Mouse (Mus musculus) kidney, embryonic 16.5 days (tissue): Measurements from ENCODE around the gene Odf3. TPM values are rescaled to one million over a fixed set of nuclear protein-coding genes. Genes with fewer than 3 reads are reported as not detected.

Source experiments
- ATAC-seq: fragments of 200-750 bp; cut with Nextera tagmentation; 2 replicates; pipeline ENCODE4 v1.8.0; 2017; ENCODE audit warnings: moderate TSS enrichment; ENCODE audit not compliant: low FRiP score, low TSS enrichment
- H3K27ac ChIP-seq: fragments of 300-500 bp; sonication (generic); 2 replicates; pipeline ENCODE4 v1.5.1; 2014; ENCODE audit warnings: low read length
- H3K27me3 ChIP-seq: fragments of 300-500 bp; sonication (generic); 2 replicates; pipeline ENCODE4 v1.6.1; 2014; ENCODE audit warnings: low read length, control low read depth, mixed read lengths; ENCODE audit not compliant: insufficient read depth
- H3K36me3 ChIP-seq: fragments of 300-500 bp; sonication (generic); 2 replicates; pipeline ENCODE4 v1.6.1; 2014; ENCODE audit warnings: low read length, control low read depth, mixed read lengths; ENCODE audit not compliant: insufficient read depth
- H3K4me1 ChIP-seq: fragments of 300-500 bp; sonication (generic); 2 replicates; pipeline ENCODE4 v1.6.1; 2014; ENCODE audit warnings: low read length, control low read depth, mixed read lengths; ENCODE audit not compliant: insufficient read depth
- H3K4me2 ChIP-seq: fragments of 300-500 bp; sonication (generic); replicated peaks from 2 replicates; pipeline ENCODE4 v1.6.1; 2014; ENCODE audit warnings: low read depth, low read length
- H3K4me3 ChIP-seq: fragments of 300-500 bp; sonication (generic); 2 replicates; pipeline ENCODE4 v1.5.1; 2014; ENCODE audit warnings: mild to moderate bottlenecking, low read length
- H3K9ac ChIP-seq: fragments of 300-500 bp; sonication (generic); replicated peaks from 2 replicates; pipeline ENCODE4 v1.6.1; 2014; ENCODE audit warnings: low read length
- H3K9me3 ChIP-seq: fragments of 300-500 bp; sonication (generic); 2 replicates; pipeline ENCODE4 v1.6.1; 2016; ENCODE audit warnings: low read length, control low read depth
- WGBS: fragments of 180-500 bp; shearing (Covaris S2); extraction: QIAGEN DNeasy Blood & Tissue Kit; methylation state at CpG from one replicate; pipeline ENCODE4 v1.1.7; 2014; 5-methylcytosine and 5-hydroxymethylcytosine counted together
- polyA plus RNA-seq: library from polyadenylated mRNA; unstranded; fragments of >200 nt; fragmentation: Nextera tagmentation; extraction: Ambion mirVana; gene quantifications from 2 replicates; pipeline ENCODE4 v1.2.1, GENCODE M21; 2015

Odf3 gene
- 0.12 TPM in 1 of 2 replicates, not detected in the other for polyA plus RNA-seq

- Histone ChIP-seq H3K4me2 (no peak within 1 kb of the TSS), H3K27me3 (peaks cover 2% of the 10 kb centered on the region; the same call in 1 of the 2 replicates), H3K9me3 (no peaks in the 10 kb centered on the region), H3K4me3 (no peak within 1 kb of the TSS), H3K27ac (no peak within 1 kb of the TSS), H3K4me1 (0 out of 2 replicates have a peak, but pooled peaks cover 2% of the 10 kb centered on the region), H3K36me3 (peaks cover 16% of the 10 kb centered on the region), H3K9ac (0 out of 2 replicates have a peak within 1 kb of the TSS, but pooled peaks have one; percentile 5)
- no peak for ATAC-seq
- 63% methylated on average over 11 of the region's 11 CpGs for WGBS
These were observed at the start of gene Odf3 for GRCm38 (mm10) chr7:140847755-140848580. Gene Odf3 (plus strand): TSS chr7:140847805.

GRCm38 (mm10) chr7:140798212-140798611, 49.4 kb upstream of the Odf3 start:
- H3K4me2 ChIP-seq, result no peak overlapping the region
- WGBS, result 66% methylated on average over 2 of the region's 2 CpGs
- H3K27me3 ChIP-seq, result no peaks in the 10 kb centered on the region
- H3K4me3 ChIP-seq, result no peak overlapping the region
- ATAC-seq, result 0 out of 2 replicates have a peak, but pooled peaks have one; percentile 39
- H3K9me3 ChIP-seq, result no peaks in the 10 kb centered on the region
- H3K36me3 ChIP-seq, result no peaks in the 10 kb centered on the region
- no peaks in the 10 kb centered on the region for H3K4me1 ChIP-seq
- no peak overlapping the region for H3K27ac ChIP-seq
- H3K9ac ChIP-seq, result no peak overlapping the region

GRCm38 (mm10) chr7:140802629-140803028, 45.0 kb upstream of the Odf3 start:
- Histone ChIP-seq H3K27me3 (no peaks in the 10 kb centered on the region), H3K9me3 (no peaks in the 10 kb centered on the region), H3K4me1 (no peaks in the 10 kb centered on the region), H3K4me2 (no peak overlapping the region), H3K27ac (no peak overlapping the region), H3K4me3 (no peak overlapping the region), H3K36me3 (no peaks in the 10 kb centered on the region), H3K9ac (no peak overlapping the region)
- WGBS, result 18% methylated on average over 6 of the region's 6 CpGs
- ATAC-seq, result peak; percentile 60; the same call in 1 of the 2 replicates

DNA sequence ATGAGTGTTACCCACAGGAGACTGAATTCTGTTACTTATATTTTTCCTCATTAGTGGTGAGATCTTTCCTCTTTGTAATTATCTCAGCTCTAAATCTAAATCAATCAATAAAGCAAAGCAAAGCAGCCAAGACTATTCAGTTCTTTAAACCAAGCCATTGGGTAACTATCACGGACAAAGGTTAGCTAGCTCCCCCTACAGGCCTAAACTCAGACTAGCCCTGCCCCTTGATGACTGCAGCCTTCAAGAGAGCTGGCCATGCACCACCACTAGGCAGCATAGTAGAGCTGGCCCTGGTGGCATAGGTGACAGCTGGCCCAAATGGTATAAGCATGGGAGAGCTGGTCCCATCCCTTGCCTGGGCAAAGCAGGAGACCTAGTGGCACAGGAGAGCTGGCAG, 41.9 kb upstream of the Odf3 start:
- H3K4me1 ChIP-seq, result no peaks in the 10 kb centered on the region
- H3K9ac ChIP-seq, result no peak overlapping the region
- no peak overlapping the region for H3K4me2 ChIP-seq
- no peak overlapping the region for H3K4me3 ChIP-seq
- peak; percentile 39; the same call in 1 of the 2 replicates for ATAC-seq
- no peaks in the 10 kb centered on the region for H3K27me3 ChIP-seq
- no peak overlapping the region for H3K27ac ChIP-seq
- H3K9me3 ChIP-seq, result no peaks in the 10 kb centered on the region
- 16% methylated on average over 1 of the region's 1 CpGs for WGBS
- H3K36me3 ChIP-seq, result no peaks in the 10 kb centered on the region

DNA sequence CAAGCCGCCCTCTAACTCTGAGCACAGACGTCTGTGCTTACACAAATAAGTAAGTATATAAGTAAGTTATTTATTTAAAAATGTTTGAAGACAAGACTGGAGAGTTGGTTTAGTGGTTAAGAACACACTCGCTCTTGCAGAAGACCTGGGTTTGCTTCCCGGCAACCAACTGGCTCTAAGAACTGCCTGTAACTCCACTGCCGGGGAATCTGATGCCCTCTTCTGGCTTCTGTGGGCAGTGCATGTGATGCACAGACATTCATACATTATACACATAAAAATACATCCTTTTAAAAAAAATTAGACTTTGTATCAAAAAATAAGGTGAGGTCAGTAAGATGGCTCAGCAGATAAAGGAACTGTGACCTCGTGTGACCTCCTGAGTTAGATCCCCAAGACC, 37.1 kb upstream of the Odf3 start:
- WGBS, result 93% methylated on average over 6 of the region's 6 CpGs
- H3K9me3 ChIP-seq, result no peaks in the 10 kb centered on the region

DNA sequence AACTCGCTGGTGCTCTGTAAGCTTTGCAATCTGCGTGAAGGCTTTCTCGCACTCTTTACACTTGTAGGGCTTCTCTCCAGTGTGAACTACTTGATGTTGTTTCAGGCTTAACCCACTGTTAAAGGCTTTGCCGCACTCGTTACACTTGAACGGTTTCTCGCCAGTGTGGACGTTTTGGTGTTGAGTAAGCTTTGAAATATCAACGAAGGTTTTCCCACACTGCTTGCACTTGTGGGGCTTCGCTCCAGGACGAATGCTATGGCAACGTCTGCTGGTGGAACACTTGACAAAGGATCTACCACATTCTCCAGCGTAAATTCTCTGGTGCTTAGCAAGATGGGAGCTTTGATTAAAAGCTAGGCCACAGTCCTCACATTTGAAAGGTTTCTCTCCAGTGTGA, 35.9 kb upstream of the Odf3 start:
- Histone ChIP-seq H3K4me2 (no peak overlapping the region), H3K9me3 (no peaks in the 10 kb centered on the region), H3K9ac (no peak overlapping the region), H3K27ac (no peak overlapping the region), H3K36me3 (no peaks in the 10 kb centered on the region), H3K4me3 (no peak overlapping the region), H3K27me3 (no peaks in the 10 kb centered on the region), H3K4me1 (no peaks in the 10 kb centered on the region)
- 81% methylated on average over 13 of the region's 13 CpGs for WGBS
- ATAC-seq, result no peak

More for the DNA sequence above, 37.1 kb upstream of the Odf3 start:
- H3K36me3 ChIP-seq, result no peaks in the 10 kb centered on the region
- no peak overlapping the region for H3K27ac ChIP-seq
- no peak overlapping the region for H3K4me2 ChIP-seq
- no peaks in the 10 kb centered on the region for H3K4me1 ChIP-seq
- no peak overlapping the region for H3K9ac ChIP-seq
- H3K27me3 ChIP-seq, result no peaks in the 10 kb centered on the region
- no peak for ATAC-seq
- H3K4me3 ChIP-seq, result no peak overlapping the region

- WGBS, result 89% methylated on average over 12 of the region's 12 CpGs
These were observed 34.8 kb upstream of the Odf3 start for GRCm38 (mm10) chr7:140812850-140813249.

DNA sequence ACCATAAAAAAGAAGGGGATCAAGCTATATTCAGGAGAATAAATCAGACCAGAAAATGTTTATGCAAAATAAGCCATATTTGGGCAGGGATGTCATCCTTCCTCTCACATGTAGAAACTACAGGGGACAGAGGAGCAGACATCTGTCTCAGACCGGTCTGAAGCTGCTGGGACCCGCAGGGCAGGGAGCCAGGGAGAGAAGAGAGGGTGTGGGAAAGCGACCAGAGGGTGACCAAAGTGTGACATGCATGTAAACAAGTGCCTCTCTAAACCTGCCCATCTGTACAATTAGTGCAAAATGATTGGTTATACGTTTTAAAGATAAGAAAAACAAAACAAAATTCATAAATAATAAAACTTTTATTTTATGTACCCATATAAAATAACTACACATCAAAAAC, 27.4 kb upstream of the Odf3 start:
- Histone ChIP-seq H3K9me3 (no peaks in the 10 kb centered on the region), H3K27me3 (no peaks in the 10 kb centered on the region), H3K36me3 (no peaks in the 10 kb centered on the region), H3K9ac (no peak overlapping the region), H3K4me1 (no peaks in the 10 kb centered on the region), H3K4me3 (no peak overlapping the region), H3K4me2 (no peak overlapping the region), H3K27ac (no peak overlapping the region)
- ATAC-seq, result no peak
- WGBS, result 72% methylated on average over 4 of the region's 4 CpGs

More at GRCm38 (mm10) chr7:140812850-140813249, 34.8 kb upstream of the Odf3 start:
- no peaks in the 10 kb centered on the region for H3K36me3 ChIP-seq
- H3K4me3 ChIP-seq, result no peak overlapping the region
- H3K4me1 ChIP-seq, result no peaks in the 10 kb centered on the region
- H3K9ac ChIP-seq, result no peak overlapping the region
- ATAC-seq, result no peak
- H3K27ac ChIP-seq, result no peak overlapping the region
- H3K9me3 ChIP-seq, result no peaks in the 10 kb centered on the region
- H3K4me2 ChIP-seq, result no peak overlapping the region
- no peaks in the 10 kb centered on the region for H3K27me3 ChIP-seq

GRCm38 (mm10) chr7:140821305-140821652, 26.3 kb upstream of the Odf3 start:
- no peaks in the 10 kb centered on the region for H3K27me3 ChIP-seq
- no peaks in the 10 kb centered on the region for H3K36me3 ChIP-seq
- no peak for ATAC-seq
- no peaks in the 10 kb centered on the region for H3K4me1 ChIP-seq
- H3K9me3 ChIP-seq, result no peaks in the 10 kb centered on the region
- peak overlapping the region; percentile 53; the same call in 1 of the 2 replicates for H3K9ac ChIP-seq
- H3K4me2 ChIP-seq, result peak overlapping the region; percentile 57
- no peak overlapping the region for H3K27ac ChIP-seq
- H3K4me3 ChIP-seq, result peak overlapping the region; percentile 45
- WGBS, result 46% methylated on average over 5 of the region's 5 CpGs

DNA sequence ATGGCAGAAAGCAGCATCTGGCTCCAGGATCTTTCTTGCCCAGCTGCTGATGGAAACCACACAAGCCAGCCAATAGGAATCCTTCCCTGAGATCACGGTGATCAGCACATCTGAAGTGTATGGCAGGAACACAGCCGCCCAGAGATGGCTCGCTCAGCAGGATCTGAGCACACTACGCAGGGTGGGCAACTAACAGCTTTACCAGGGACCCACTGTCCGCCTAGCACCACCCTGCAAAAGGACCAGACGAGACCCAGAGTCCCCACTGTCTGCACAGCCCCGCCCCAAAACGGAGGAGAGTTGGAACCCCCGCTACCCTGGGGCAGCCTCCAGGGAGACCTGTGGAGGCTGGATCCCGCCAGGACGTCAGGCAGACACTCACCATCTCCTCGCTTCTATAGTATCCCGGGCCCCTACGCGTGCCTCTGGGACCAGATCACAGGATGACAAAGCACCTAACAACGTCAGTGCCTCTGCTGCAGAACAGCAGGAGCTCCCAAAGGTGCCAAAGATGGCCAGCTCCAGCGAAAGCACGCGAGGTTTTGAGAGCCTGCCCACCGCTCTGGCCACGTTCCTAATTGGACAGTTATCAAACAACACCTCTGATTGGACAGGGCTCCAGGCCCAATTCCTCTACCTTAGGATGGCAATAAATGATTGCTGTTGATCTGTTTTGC, 25.8 kb upstream of the Odf3 start, which contains the start of gene Zfp941:
TSS of gene Zfp941 (minus strand) at position 526 of the 677 bp plus-strand sequence.
- no peaks in the 10 kb centered on the region for H3K36me3 ChIP-seq
- ATAC-seq, result peak; percentile 77
- H3K27ac ChIP-seq, result no peak within 1 kb of the TSS
- H3K9me3 ChIP-seq, result no peaks in the 10 kb centered on the region
- WGBS, result 2% methylated on average over 21 of the region's 21 CpGs
- H3K9ac ChIP-seq, result peak within 1 kb of the TSS; percentile 53
- no peaks in the 10 kb centered on the region for H3K27me3 ChIP-seq
- H3K4me3 ChIP-seq, result peak within 1 kb of the TSS; percentile 45
- no peaks in the 10 kb centered on the region for H3K4me1 ChIP-seq
- peak within 1 kb of the TSS; percentile 57 for H3K4me2 ChIP-seq
